Mouse (Mus musculus) ovary, adult 2 months (tissue): Measurements from ENCODE around the gene Klhl29. TPM values are rescaled to one million over a fixed set of nuclear protein-coding genes. Genes with fewer than 3 reads are reported as not detected.

ENCODE experiments used
- polyA plus RNA-seq: library from polyadenylated mRNA; depleted of rRNA; stranded (reverse); fragments of >200 nt; gene quantifications from 2 replicates; pipeline ENCODE4 v1.2.3, GENCODE M21; 2012; rRNA removed

Gene Klhl29
- polyA plus RNA-seq = 13.1 and 13.4 TPM in 2 replicates

GRCm38 (mm10) chr12:5375616-5376461, at the start of gene Klhl29:
Klhl29 (minus strand) TSS chr12:5375682.

